Mouse (Mus musculus): ENCODE data around the gene Ror1. TPM values are rescaled to one million over a fixed set of nuclear protein-coding genes. Genes with fewer than 3 reads are reported as not detected.

Gene Ror1
- polyA plus RNA-seq, 1 experiment from 2014 or later = 1.1 TPM

GRCm38 (mm10) chr4:100165790-100166189 lies 70.2 kb downstream of the Ror1 start:
- Histone ChIP-seq H3K4me2 (ENCODE audit: low read length) (no peak overlapping the region), H3K4me3 (ENCODE audit: low read depth, low read length) (no peak overlapping the region), H3K27me3 (replicated peaks; ENCODE audit: control insufficient read depth, insufficient read depth, low read length) (no peaks in the 10 kb centered on the region), H3K4me1 (ENCODE audit: control insufficient read depth, insufficient read depth, low read length) (0 out of 2 replicates have a peak, but pooled peaks cover 5% of the 10 kb centered on the region), H3K9me3 (replicated peaks; ENCODE audit: control insufficient read depth, low read length) (no peaks in the 10 kb centered on the region), H3K9ac (ENCODE audit: low read length) (no peak overlapping the region), H3K27ac (ENCODE audit: low read depth, low read length) (no peak overlapping the region), H3K36me3 (ENCODE audit: control insufficient read depth, insufficient read depth, low read length) (no peaks in the 10 kb centered on the region)
- ATAC-seq (no peak), DNase-seq (ENCODE audit: low spot score) (no peak)
- 79% methylated on average over 7 of the region's 7 CpGs for WGBS

- WGBS = 72% methylated on average over 3 of the region's 3 CpGs
- no peak for ATAC-seq
Observed at GRCm38 (mm10) chr4:100166871-100167270, 71.3 kb downstream of the Ror1 start.

GRCm38 (mm10) chr4:100169683-100170082 lies 74.1 kb downstream of the Ror1 start:
- Histone ChIP-seq H3K4me3 (ENCODE audit: low read depth, low read length) (no peak overlapping the region), H3K27ac (ENCODE audit: low read depth, low read length) (no peak overlapping the region), H3K9me3 (replicated peaks; ENCODE audit: control insufficient read depth, low read length) (no peaks in the 10 kb centered on the region), H3K9ac (ENCODE audit: low read length) (no peak overlapping the region), H3K27me3 (replicated peaks; ENCODE audit: control insufficient read depth, insufficient read depth, low read length) (no peaks in the 10 kb centered on the region), H3K4me1 (ENCODE audit: control insufficient read depth, insufficient read depth, low read length) (0 out of 2 replicates have a peak, but pooled peaks cover 5% of the 10 kb centered on the region), H3K36me3 (ENCODE audit: control insufficient read depth, insufficient read depth, low read length) (no peaks in the 10 kb centered on the region), H3K4me2 (ENCODE audit: low read length) (peak overlapping the region; percentile 41; the same call in 1 of the 2 replicates)
- DNase-seq (ENCODE audit: low spot score) (peak; percentile 28), ATAC-seq (peak; percentile 68; the same call in 1 of the 2 replicates)
- 53% methylated on average over 5 of the region's 5 CpGs for WGBS

More at GRCm38 (mm10) chr4:100166871-100167270, 71.3 kb downstream of the Ror1 start:
- no peaks in the 10 kb centered on the region for H3K36me3 ChIP-seq (ENCODE audit: control insufficient read depth, insufficient read depth, low read length)
- H3K9me3 ChIP-seq (replicated peaks; ENCODE audit: control insufficient read depth, low read length) = no peaks in the 10 kb centered on the region
- no peak overlapping the region for H3K4me2 ChIP-seq (ENCODE audit: low read length)
- no peak for DNase-seq (ENCODE audit: low spot score)
- no peak overlapping the region for H3K27ac ChIP-seq (ENCODE audit: low read depth, low read length)
- H3K9ac ChIP-seq (ENCODE audit: low read length) = no peak overlapping the region
- no peak overlapping the region for H3K4me3 ChIP-seq (ENCODE audit: low read depth, low read length)
- H3K27me3 ChIP-seq (replicated peaks; ENCODE audit: control insufficient read depth, insufficient read depth, low read length) = no peaks in the 10 kb centered on the region
- H3K4me1 ChIP-seq (ENCODE audit: control insufficient read depth, insufficient read depth, low read length) = 0 out of 2 replicates have a peak, but pooled peaks cover 5% of the 10 kb centered on the region

GRCm38 (mm10) chr4:100170161-100170650 lies 74.6 kb downstream of the Ror1 start:
- Histone ChIP-seq H3K4me3 (ENCODE audit: low read depth, low read length) (peak overlapping the region; percentile 12; the same call in 1 of the 2 replicates), H3K4me1 (ENCODE audit: control insufficient read depth, insufficient read depth, low read length) (0 out of 2 replicates have a peak, but pooled peaks cover 5% of the 10 kb centered on the region), H3K4me2 (ENCODE audit: low read length) (peak overlapping the region; percentile 41), H3K27me3 (replicated peaks; ENCODE audit: control insufficient read depth, insufficient read depth, low read length) (no peaks in the 10 kb centered on the region), H3K36me3 (ENCODE audit: control insufficient read depth, insufficient read depth, low read length) (no peaks in the 10 kb centered on the region), H3K9ac (ENCODE audit: low read length) (no peak overlapping the region), H3K9me3 (replicated peaks; ENCODE audit: control insufficient read depth, low read length) (no peaks in the 10 kb centered on the region), H3K27ac (ENCODE audit: low read depth, low read length) (no peak overlapping the region)
- 10% methylated on average over 14 of the region's 14 CpGs for WGBS
- peak; percentile 62; the same call in 1 of the 2 replicates for ATAC-seq
- DNase-seq (ENCODE audit: low spot score) = peak; percentile 47

- Histone ChIP-seq H3K4me1 (ENCODE audit: control insufficient read depth, insufficient read depth, low read length) (0 out of 2 replicates have a peak, but pooled peaks cover 5% of the 10 kb centered on the region), H3K4me2 (ENCODE audit: low read length) (no peak overlapping the region), H3K9ac (ENCODE audit: low read length) (no peak overlapping the region), H3K27ac (ENCODE audit: low read depth, low read length) (no peak overlapping the region), H3K4me3 (ENCODE audit: low read depth, low read length) (no peak overlapping the region), H3K27me3 (replicated peaks; ENCODE audit: control insufficient read depth, insufficient read depth, low read length) (no peaks in the 10 kb centered on the region), H3K36me3 (ENCODE audit: control insufficient read depth, insufficient read depth, low read length) (no peaks in the 10 kb centered on the region), H3K9me3 (replicated peaks; ENCODE audit: control insufficient read depth, low read length) (no peaks in the 10 kb centered on the region)
- 5% methylated on average over 5 of the region's 5 CpGs for WGBS
- no peak for ATAC-seq
- peak; percentile 11 for DNase-seq (ENCODE audit: low spot score)
Observed at GRCm38 (mm10) chr4:100170743-100171142, 75.2 kb downstream of the Ror1 start.

GRCm38 (mm10) chr4:100171483-100171898 lies 75.9 kb downstream of the Ror1 start:
- H3K36me3 ChIP-seq (ENCODE audit: control insufficient read depth, insufficient read depth, low read length) = no peaks in the 10 kb centered on the region
- no peak overlapping the region for H3K27ac ChIP-seq (ENCODE audit: low read depth, low read length)
- no peak overlapping the region for H3K9ac ChIP-seq (ENCODE audit: low read length)
- no peak overlapping the region for H3K4me2 ChIP-seq (ENCODE audit: low read length)
- no peak overlapping the region for H3K4me3 ChIP-seq (ENCODE audit: low read depth, low read length)
- 0 out of 2 replicates have a peak, but pooled peaks cover 5% of the 10 kb centered on the region for H3K4me1 ChIP-seq (ENCODE audit: control insufficient read depth, insufficient read depth, low read length)
- WGBS = 72% methylated on average over 5 of the region's 5 CpGs
- no peak for ATAC-seq
- no peak for DNase-seq (ENCODE audit: low spot score)
- no peaks in the 10 kb centered on the region for H3K27me3 ChIP-seq (replicated peaks; ENCODE audit: control insufficient read depth, insufficient read depth, low read length)
- H3K9me3 ChIP-seq (replicated peaks; ENCODE audit: control insufficient read depth, low read length) = no peaks in the 10 kb centered on the region

GRCm38 (mm10) chr4:100175594-100175993 lies 80.0 kb downstream of the Ror1 start:
- no peak overlapping the region for H3K9ac ChIP-seq (ENCODE audit: low read length)
- no peak overlapping the region for H3K4me2 ChIP-seq (ENCODE audit: low read length)
- WGBS = 94% methylated on average over 7 of the region's 7 CpGs
- no peaks in the 10 kb centered on the region for H3K27me3 ChIP-seq (replicated peaks; ENCODE audit: control insufficient read depth, insufficient read depth, low read length)
- H3K4me1 ChIP-seq (ENCODE audit: control insufficient read depth, insufficient read depth, low read length) = no peaks in the 10 kb centered on the region
- H3K9me3 ChIP-seq (replicated peaks; ENCODE audit: control insufficient read depth, low read length) = no peaks in the 10 kb centered on the region
- ATAC-seq (no peak), DNase-seq (ENCODE audit: low spot score) (no peak)
- H3K4me3 ChIP-seq (ENCODE audit: low read depth, low read length) = no peak overlapping the region
- H3K36me3 ChIP-seq (ENCODE audit: control insufficient read depth, insufficient read depth, low read length) = no peaks in the 10 kb centered on the region
- H3K27ac ChIP-seq (ENCODE audit: low read depth, low read length) = no peak overlapping the region

- H3K27ac ChIP-seq (ENCODE audit: low read depth, low read length) = no peak overlapping the region
- H3K4me2 ChIP-seq (ENCODE audit: low read length) = no peak overlapping the region
- ATAC-seq (no peak), DNase-seq (ENCODE audit: low spot score) (no peak)
- no peaks in the 10 kb centered on the region for H3K4me1 ChIP-seq (ENCODE audit: control insufficient read depth, insufficient read depth, low read length)
- H3K4me3 ChIP-seq (ENCODE audit: low read depth, low read length) = no peak overlapping the region
- no peaks in the 10 kb centered on the region for H3K27me3 ChIP-seq (replicated peaks; ENCODE audit: control insufficient read depth, insufficient read depth, low read length)
- no peaks in the 10 kb centered on the region for H3K9me3 ChIP-seq (replicated peaks; ENCODE audit: control insufficient read depth, low read length)
- 93% methylated on average over 3 of the region's 3 CpGs for WGBS
- H3K9ac ChIP-seq (ENCODE audit: low read length) = no peak overlapping the region
- H3K36me3 ChIP-seq (ENCODE audit: control insufficient read depth, insufficient read depth, low read length) = no peaks in the 10 kb centered on the region
Observed at GRCm38 (mm10) chr4:100178316-100178715, 82.7 kb downstream of the Ror1 start.

GRCm38 (mm10) chr4:100181676-100182075 lies 86.1 kb downstream of the Ror1 start:
- ATAC-seq = no peak
- peak; percentile 50 for DNase-seq (ENCODE audit: low spot score)
- 50% methylated on average over 5 of the region's 5 CpGs for WGBS

More at GRCm38 (mm10) chr4:100181676-100182075, 86.1 kb downstream of the Ror1 start:
- no peaks in the 10 kb centered on the region for H3K36me3 ChIP-seq (ENCODE audit: control insufficient read depth, insufficient read depth, low read length)
- no peaks in the 10 kb centered on the region for H3K9me3 ChIP-seq (replicated peaks; ENCODE audit: control insufficient read depth, low read length)
- H3K4me2 ChIP-seq (ENCODE audit: low read length) = no peak overlapping the region
- H3K4me3 ChIP-seq (ENCODE audit: low read depth, low read length) = no peak overlapping the region
- H3K27ac ChIP-seq (ENCODE audit: low read depth, low read length) = no peak overlapping the region
- H3K27me3 ChIP-seq (replicated peaks; ENCODE audit: control insufficient read depth, insufficient read depth, low read length) = no peaks in the 10 kb centered on the region
- no peak overlapping the region for H3K9ac ChIP-seq (ENCODE audit: low read length)
- H3K4me1 ChIP-seq (ENCODE audit: control insufficient read depth, insufficient read depth, low read length) = no peaks in the 10 kb centered on the region
